Mouse (Mus musculus) heart, postnatal 36 days (tissue): ENCODE results near the gene Aspg. TPM values are rescaled to one million over a fixed set of nuclear protein-coding genes. Genes with fewer than 3 reads are reported as not detected.

Source experiments
- DNase-seq, 2 experiments: peaks; one replicate each; pipeline ENCODE4 v3.0.0; 2021 to 2022
- intact Hi-C: fragments of 180-260 bp; cut with DNase I; formaldehyde crosslinking; loops from one replicate; pipeline ENCODE4 v1.15.1; 2025
- total RNA-seq, 2 experiments: library from RNA; stranded (reverse); gene quantifications; 2 replicates each; pipeline ENCODE4 v1.2.3; 2021

The Aspg gene
- total RNA-seq, 2 experiments from 2014 or later, result 0.57 to 0.69 TPM

- intact Hi-C loops, result loop anchor here (1.0 kb wide), 3 partner anchors 27 to 430 kb away; no protein-coding TSS in a partner anchor
- no peak for DNase-seq
Measured at GRCm38 (mm10) chr12:112112686-112113396, 6.4 kb downstream of the Aspg start.

DNA sequence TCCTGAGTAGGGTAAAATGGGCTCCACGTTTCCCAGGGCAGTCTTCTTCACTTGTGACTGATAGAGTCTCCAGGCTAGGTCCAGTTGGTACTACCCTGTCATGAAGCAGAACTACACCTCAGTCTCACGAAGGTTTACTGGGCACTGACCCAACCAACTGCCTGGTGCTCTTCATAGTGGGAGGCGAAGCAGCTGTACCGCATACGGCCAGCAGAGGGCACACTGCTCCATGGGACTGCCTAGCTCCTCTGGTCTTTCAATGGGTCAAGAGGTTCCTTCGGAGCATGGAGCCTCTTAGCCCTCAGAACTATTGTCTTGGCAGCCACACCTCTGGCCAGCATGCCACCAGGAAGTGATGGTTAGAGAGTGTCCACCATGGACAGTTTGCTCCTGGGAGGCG is 7.2 kb downstream of the Aspg start:
- DNase-seq, result peak; percentile 89 to 92
- intact Hi-C loops, result loop anchor here (1.0 kb wide), 3 partner anchors 27 to 430 kb away; no protein-coding TSS in a partner anchor

DNA sequence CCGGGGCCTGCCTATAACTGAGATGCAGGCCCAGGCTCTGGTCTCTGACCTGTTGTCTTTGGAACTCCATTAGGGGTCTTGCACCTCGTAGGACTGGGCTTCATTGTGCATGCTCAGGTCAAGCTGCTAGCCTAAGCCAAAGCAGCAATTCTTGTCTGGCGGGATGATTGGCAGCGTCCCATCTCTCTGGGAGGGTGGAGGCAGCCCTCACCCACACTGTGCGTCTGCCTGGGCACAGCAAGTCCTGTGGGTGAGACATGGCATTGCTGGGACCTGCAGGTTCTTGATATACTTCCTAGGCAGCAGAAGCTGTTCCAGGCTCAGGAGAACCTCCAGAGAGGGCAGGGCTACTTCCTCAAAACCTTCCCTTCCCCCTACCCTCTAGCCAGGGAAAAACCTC is 10.5 kb downstream of the Aspg start:
- DNase-seq, result no peak
- intact Hi-C loops, result no loop called here

DNA sequence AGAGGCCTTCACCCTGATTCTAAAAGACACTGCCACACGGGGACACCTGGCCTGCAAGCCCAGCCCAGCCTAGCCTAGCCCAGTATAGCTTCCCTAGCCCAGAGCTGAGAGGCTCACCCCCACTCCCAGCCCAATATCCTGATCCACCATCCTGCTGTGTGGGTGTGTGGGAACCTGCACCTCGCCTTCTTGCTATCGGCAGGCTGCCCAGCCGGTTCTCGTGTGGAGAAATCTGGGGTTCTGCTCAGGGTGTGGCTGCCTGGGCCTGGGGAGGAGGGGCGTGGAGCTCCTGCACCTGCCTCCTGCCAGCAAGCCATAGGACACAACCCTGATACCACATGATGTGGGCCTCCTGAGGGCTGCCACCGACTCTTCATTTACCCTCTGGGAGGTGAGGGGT is 11.2 kb downstream of the Aspg start:
- intact Hi-C loops, result no loop called here
- no peak for DNase-seq

DNA sequence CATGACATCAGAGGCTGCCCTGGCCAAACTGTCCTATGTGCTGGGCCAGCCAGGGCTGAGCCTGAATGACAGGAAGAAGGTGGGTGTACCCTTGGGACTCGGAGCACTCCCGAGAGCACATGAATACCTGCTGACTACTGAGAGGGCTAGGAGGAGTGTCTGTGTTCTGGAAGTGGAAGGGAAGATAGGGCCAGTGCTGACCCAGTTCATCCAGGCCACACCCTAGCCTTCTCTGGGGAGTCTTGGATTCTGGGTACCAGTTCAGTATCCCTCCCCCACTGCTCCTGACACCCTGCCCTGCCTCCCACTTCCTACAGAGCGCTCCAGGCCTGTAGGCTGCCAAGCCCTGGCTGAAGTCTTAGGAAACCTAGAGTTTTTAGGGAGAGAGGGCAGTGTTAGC is 14.7 kb downstream of the Aspg start:
- intact Hi-C loops, result no loop called here

GRCm38 (mm10) chr12:112125903-112126302 is 19.4 kb downstream of the Aspg start:
- no peak for DNase-seq
- intact Hi-C loops, result no loop called here

More for the DNA sequence above, 14.7 kb downstream of the Aspg start:
- DNase-seq, result no peak

- intact Hi-C loops, result no loop called here
- DNase-seq, result no peak
Measured at GRCm38 (mm10) chr12:112126931-112127635, 20.6 kb downstream of the Aspg start.

GRCm38 (mm10) chr12:112128526-112128925 is 22.0 kb downstream of the Aspg start:
- intact Hi-C loops, result no loop called here
- DNase-seq, result no peak

- intact Hi-C loops, result no loop called here
- DNase-seq, result no peak
Measured at GRCm38 (mm10) chr12:112129300-112129856, 22.9 kb downstream of the Aspg start.

DNA sequence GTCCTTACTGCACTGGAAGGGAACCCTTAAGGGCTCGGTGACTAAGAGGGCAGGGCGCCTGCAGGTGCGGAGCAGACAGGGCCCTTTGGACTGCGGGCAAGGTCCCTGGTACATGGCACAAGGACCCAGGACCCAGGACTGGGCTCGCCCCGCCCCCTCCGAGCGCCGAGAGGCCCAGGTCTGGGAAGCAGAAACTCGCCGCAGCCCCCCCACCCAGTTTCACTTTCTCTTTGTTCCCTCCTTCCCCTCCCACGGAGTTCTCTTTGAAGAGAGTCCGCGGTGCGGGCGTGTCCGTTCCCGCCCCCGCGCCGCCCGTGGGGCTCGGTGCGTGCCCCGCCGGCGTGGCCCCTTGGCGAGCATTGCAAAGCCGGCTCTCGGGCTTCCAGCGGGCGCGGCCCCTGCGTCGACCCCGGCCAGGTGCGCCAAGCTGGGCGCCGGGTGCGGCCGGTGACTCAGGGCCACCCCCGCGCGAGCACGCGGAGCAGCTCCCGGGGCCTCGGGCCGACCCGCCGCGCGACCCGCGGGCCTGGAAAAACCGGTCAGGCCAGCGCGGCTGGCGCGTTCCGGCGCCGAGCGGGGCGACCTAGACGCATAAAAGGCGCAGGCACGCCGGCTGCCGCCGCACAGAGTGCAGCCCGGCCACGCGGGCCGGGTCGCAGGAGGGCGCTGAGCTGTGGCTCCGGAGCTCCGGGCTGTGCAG is 23.8 kb downstream of the Aspg start:
- DNase-seq, result peak; percentile 58 to 65
- intact Hi-C loops, result no loop called here

GRCm38 (mm10) chr12:112130957-112131356 is 24.5 kb downstream of the Aspg start:
- DNase-seq, result no peak
- intact Hi-C loops, result no loop called here

DNA sequence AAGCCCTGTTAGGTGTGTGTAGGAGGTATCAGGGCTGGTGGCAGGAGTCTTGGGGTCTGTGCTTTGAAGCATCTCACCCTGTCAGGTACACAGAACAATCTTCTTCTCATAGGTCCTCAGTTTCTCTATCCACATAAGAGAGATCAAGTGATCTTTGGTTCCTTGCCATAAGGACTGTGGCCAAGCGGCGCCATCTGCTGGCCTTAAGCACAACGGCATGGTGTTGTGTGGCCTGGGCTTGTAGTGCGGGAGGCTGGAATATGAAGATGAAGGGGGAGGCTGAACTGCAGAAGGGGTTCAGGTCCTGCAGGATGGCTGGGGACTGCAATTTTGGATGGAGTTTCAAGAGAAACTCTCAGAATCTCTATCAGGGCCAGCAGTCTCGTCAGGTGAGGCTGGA is 33.8 kb downstream of the Aspg start:
- peak; percentile 57 to 60 for DNase-seq
- intact Hi-C loops, result loop anchor here (1.0 kb wide), 2 partner anchors 27 to 63 kb away; no protein-coding TSS in a partner anchor

DNA sequence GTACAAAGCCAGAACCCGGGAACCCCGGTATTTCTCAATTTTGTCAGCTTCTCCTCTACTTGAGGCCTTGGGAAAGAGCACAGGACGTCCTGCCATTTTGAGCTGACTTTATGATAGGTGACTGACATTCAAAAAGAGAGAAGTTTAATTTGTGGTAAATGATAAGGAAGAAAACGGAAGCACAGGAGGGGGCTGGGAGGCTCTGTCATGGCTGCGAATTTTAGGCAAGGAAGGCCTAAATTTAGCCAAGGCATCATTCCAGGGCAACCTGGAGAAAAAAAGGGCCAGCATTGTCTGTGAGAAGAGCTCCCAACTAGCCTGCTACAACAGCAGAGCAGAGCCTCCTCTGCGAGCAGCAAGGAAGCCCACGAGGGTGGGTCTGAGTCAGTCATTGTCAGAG is 34.3 kb downstream of the Aspg start:
- no peak for DNase-seq
- intact Hi-C loops, result loop anchor here (1.0 kb wide), 2 partner anchors 27 to 63 kb away; no protein-coding TSS in a partner anchor

GRCm38 (mm10) chr12:112141300-112141699 is 34.8 kb downstream of the Aspg start:
- intact Hi-C loops, result no loop called here
- DNase-seq, result peak; percentile 42 to 62

- intact Hi-C loops, result no loop called here
- no peak for DNase-seq
Measured at GRCm38 (mm10) chr12:112143116-112143832, 36.8 kb downstream of the Aspg start.

DNA sequence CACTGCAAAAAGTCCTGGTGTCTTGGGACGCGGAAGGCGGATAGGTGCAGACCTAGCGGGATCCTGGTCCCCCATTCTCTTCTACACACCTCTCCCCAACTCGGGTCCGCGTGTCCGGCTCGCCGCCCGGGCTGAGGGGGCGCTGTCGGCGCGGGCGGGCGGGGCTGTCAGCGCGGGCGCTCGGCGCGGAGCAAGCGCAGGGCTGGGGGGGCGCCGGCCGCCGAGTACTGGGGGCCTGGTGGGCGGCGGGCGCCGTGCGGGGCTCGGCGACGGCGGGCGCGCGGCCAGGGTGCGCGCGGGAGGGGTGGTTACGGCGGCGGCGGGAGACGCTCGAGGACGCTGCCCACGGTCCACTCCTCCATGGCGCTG is 37.3 kb downstream of the Aspg start:
- DNase-seq, result no peak
- intact Hi-C loops, result no loop called here

DNA sequence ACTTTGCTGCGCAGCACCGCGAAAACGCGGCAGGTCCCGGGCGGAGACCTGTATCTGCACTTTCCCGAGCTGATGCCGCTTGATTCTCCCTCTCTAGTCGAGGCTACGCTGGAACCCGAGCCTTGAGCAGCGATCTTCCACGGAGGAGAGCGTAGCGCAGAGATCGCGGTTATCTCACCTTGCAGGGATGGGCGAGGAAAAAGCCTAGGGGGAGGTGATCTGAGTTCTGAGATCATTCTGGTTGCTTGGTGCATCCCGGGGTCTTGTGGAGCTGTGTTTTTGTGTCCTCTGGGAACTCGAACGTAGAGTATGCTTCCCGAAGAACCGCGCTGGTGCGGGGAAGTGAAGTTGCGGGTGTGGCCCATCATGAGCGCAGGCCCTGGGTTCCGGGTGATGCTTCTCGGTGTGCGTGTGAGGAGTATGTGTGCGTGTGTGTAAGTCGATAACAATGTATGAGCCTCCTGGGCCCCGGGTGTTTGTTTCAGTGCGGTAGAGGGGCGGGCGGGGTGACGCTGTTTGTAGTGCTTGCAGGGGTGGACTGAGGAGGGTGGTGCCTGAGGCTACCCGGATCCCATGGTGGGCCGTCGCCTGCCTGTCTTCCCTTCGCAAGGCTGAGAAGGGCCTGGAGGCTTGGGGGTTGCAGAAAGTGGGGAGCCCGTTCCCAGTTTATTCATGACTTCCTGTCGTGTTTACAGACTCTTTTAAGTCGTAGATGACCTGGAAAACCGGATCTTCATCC is 38.1 kb downstream of the Aspg start:
- no peak for DNase-seq
- intact Hi-C loops, result loop anchor here (1.0 to 5.0 kb wide), 7 partner anchors 56 to 399 kb away; no protein-coding TSS in a partner anchor

DNA sequence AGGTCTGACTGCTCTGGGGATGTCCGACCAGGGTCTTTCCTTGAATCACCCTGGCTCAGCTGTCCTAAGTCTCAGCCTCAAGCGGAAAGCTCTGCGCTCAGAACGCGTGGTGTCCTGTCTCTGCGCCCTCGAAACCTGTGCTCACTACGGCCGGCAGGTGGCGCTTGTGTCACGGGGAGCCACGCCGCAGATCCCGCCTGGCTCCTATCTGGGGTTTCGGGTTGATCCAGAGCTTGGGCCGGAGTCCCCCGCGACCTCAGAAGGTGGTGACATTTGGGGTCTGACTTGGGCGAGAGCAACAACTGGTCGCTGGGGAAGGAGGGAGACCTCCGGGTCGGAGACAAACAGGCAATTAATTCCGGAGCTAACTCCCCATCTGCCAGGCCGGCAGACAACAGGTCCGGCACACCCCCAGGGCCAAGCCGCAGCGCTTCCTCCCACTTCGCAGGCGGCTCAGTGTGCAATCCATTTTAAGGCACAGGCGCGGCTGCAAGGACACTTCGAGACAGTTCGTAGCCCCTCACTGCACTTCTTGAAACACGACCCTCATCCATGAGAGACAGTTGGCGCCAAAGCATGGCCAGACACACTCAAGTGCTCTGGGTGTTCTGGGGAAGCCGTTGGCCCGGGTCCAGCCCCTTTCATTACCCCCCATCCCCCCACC is 38.9 kb downstream of the Aspg start:
- intact Hi-C loops, result loop anchor here (1.0 to 5.0 kb wide), 7 partner anchors 55 to 398 kb away; no protein-coding TSS in a partner anchor
- DNase-seq, result peak; percentile 92 to 93
